Mouse (Mus musculus) cerebellum, adult 2 months (tissue): Measurements from ENCODE around the gene Mpp6.

Experiments
- CTCF ChIP-seq: fragments of 200-500 bp; IDR thresholded peaks from 2 replicates; pipeline ENCODE4 v1.5.1; 2011; ENCODE audit warnings: low read depth, mild to moderate bottlenecking, control low read depth, low read length, moderate library complexity, borderline replicate concordance; ENCODE audit not compliant: insufficient read depth
- POLR2A ChIP-seq: fragments of 200-500 bp; IDR thresholded peaks from 2 replicates; pipeline ENCODE4 v1.6.1; 2011; ENCODE audit warnings: low read length, control low read depth, borderline replicate concordance; ENCODE audit not compliant: insufficient read depth

- TF ChIP-seq POLR2A: no peak
- TF ChIP-seq CTCF: no peak
Measured at GRCm38 (mm10) chr6:50168821-50169220, 58.8 kb downstream of the Mpp6 start.
